Mouse (Mus musculus) hindbrain, embryonic 12.5 days (tissue): ENCODE data around the gene Vmn1r55. TPM values are rescaled to one million over a fixed set of nuclear protein-coding genes. Genes with fewer than 3 reads are reported as not detected.

Source experiments
- ATAC-seq: fragments of 200-750 bp; cut with Nextera tagmentation; 2 replicates; pipeline ENCODE4 v1.8.0; 2017; ENCODE audit warnings: moderate TSS enrichment; ENCODE audit not compliant: low FRiP score
- H3K27ac ChIP-seq: fragments of 300-500 bp; sonication (generic); 2 replicates; pipeline ENCODE4 v1.5.1; 2016; ENCODE audit warnings: mild to moderate bottlenecking
- H3K27me3 ChIP-seq: fragments of 300-500 bp; sonication (generic); 2 replicates; pipeline ENCODE4 v1.6.1; 2016; ENCODE audit warnings: mild to moderate bottlenecking
- H3K36me3 ChIP-seq: fragments of 300-500 bp; sonication (generic); 2 replicates; pipeline ENCODE4 v1.6.1; 2016; ENCODE audit warnings: mild to moderate bottlenecking
- H3K4me1 ChIP-seq: fragments of 300-500 bp; sonication (generic); 2 replicates; pipeline ENCODE4 v1.6.1; 2016
- H3K4me2 ChIP-seq: fragments of 300-500 bp; sonication (generic); replicated peaks from 2 replicates; pipeline ENCODE4 v1.6.1; 2016; ENCODE audit warnings: mild to moderate bottlenecking
- H3K4me3 ChIP-seq: fragments of 300-500 bp; sonication (generic); 2 replicates; pipeline ENCODE4 v1.5.1; 2016; ENCODE audit warnings: mild to moderate bottlenecking
- H3K9ac ChIP-seq: fragments of 300-500 bp; sonication (generic); 2 replicates; pipeline ENCODE4 v1.6.1; 2016; ENCODE audit warnings: mild to moderate bottlenecking, moderate library complexity
- H3K9me3 ChIP-seq: fragments of 300-500 bp; sonication (generic); replicated peaks from 2 replicates; pipeline ENCODE4 v1.6.1; 2016; ENCODE audit warnings: mild to moderate bottlenecking
- WGBS: fragments of 180-500 bp; shearing (Covaris S2); methylation state at CpG from one replicate; pipeline ENCODE4 v1.1.7; 2016; 5-methylcytosine and 5-hydroxymethylcytosine counted together
- polyA plus RNA-seq: library from polyadenylated mRNA; unstranded; fragments of >200 nt; fragmentation: Nextera tagmentation; extraction: Ambion mirVana; gene quantifications from 2 replicates; pipeline ENCODE4 v1.2.1, GENCODE M21; 2016

The Vmn1r55 gene
- polyA plus RNA-seq, 1 experiment from 2014 or later, result not detected

DNA sequence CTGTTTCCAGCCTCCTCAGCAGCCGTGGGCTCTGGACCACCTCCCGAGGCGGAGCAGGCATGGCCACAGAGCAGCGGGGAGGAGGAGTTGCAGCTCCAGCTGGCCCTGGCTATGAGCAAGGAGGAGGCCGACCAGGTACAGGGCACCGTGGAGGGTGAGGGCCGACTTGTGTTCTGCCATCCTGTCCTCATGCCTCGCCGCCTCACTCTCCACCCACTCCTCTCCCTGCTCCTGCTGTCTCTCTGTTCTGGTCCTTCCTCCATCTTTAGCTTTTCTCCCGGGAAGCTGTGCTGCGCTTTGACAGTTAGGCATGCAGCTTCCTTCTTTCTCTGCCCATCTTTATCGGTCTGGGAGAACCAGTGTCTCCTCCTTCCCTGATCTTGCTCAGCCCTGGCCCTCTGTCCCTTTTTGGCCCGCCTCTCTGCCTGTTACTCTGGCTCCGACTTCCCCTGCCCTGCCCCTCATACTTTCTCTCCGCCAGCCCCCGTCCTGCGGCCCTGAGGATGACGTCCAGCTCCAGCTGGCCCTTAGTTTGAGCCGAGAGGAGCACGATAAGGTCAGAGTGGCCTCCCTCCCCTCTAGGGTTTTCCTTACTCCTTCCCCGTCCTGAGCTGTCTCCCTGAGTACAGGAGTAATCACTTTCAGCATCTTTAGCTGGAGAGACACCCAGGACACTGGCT lies 56.5 kb downstream of the Vmn1r55 start:
- no peaks in the 10 kb centered on the region for H3K4me1 ChIP-seq
- no peak overlapping the region for H3K4me2 ChIP-seq
- WGBS, result 88% methylated on average over 21 of the region's 21 CpGs
- no peak overlapping the region for H3K9ac ChIP-seq
- peaks cover 71% of the 10 kb centered on the region for H3K36me3 ChIP-seq
- ATAC-seq, result no peak
- no peak overlapping the region for H3K4me3 ChIP-seq
- no peaks in the 10 kb centered on the region for H3K27me3 ChIP-seq
- H3K9me3 ChIP-seq, result no peaks in the 10 kb centered on the region
- H3K27ac ChIP-seq, result no peak overlapping the region

DNA sequence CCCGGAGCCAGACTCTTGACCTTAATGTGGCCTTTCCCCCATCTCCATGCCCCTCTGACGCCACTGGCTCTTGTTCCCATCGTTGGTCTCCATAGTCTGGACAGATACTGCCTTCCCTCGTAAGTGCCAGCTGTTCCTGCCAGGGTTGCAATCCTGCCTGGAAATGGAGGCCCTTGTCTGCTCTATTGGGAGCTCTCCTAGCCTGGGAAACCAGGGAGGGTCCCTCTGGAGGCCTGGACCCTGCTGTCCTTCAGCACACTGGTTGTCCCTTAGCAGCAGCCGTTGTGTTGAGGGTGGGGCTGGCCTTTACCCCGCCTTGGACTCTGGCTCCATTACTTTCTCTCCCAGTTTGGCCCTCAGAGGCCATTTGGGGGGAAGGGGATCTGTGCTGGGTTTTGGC lies 57.1 kb downstream of the Vmn1r55 start:
- H3K4me2 ChIP-seq, result no peak overlapping the region
- no peaks in the 10 kb centered on the region for H3K9me3 ChIP-seq
- 90% methylated on average over 6 of the region's 6 CpGs for WGBS
- H3K4me1 ChIP-seq, result no peaks in the 10 kb centered on the region
- H3K36me3 ChIP-seq, result peaks cover 66% of the 10 kb centered on the region
- no peak overlapping the region for H3K9ac ChIP-seq
- H3K27ac ChIP-seq, result no peak overlapping the region
- no peak overlapping the region for H3K4me3 ChIP-seq
- H3K27me3 ChIP-seq, result no peaks in the 10 kb centered on the region
- ATAC-seq, result no peak

DNA sequence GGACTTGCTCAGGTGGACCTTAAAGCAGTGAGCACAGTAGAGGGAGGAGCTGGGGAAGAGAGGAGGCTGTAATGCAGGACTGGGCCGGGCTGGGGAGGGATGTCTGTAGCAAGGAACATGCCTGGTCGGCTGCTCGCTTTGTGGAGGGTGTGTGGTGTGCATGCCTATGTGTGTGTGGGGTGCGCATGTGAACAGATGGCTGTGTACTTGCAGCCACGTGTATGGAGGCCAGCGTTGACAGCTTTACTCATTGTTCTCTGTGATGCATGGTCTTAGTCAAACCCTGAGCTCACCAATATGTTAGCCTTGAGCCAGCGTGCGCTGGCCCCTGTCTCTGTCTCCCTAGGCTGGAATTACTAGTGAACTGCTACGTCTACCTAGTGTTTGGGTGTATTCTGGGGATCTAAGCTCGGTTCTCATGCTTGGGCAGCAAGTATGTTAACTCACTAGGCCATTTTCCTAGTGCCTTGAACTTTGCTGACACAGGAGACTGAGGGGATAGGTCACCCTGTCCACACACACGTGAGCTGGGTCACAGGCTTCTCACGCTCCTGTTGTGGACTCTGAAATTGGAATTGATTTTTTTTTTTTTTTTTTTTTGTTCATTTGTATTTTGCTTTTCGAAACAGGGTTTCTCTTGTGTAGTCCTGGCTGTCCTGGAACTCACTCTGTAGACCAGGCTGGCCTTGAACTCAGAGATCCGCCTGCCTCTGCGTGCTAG lies 58.3 kb downstream of the Vmn1r55 start:
- H3K4me3 ChIP-seq, result no peak overlapping the region
- H3K4me2 ChIP-seq, result no peak overlapping the region
- H3K27ac ChIP-seq, result no peak overlapping the region
- peaks cover 62% of the 10 kb centered on the region for H3K36me3 ChIP-seq
- no peaks in the 10 kb centered on the region for H3K4me1 ChIP-seq
- WGBS, result 95% methylated on average over 15 of the region's 15 CpGs
- no peak for ATAC-seq
- 0 out of 2 replicates have a peak overlapping the region, but pooled peaks have one; percentile 14 for H3K9ac ChIP-seq
- no peaks in the 10 kb centered on the region for H3K27me3 ChIP-seq
- no peaks in the 10 kb centered on the region for H3K9me3 ChIP-seq

GRCm38 (mm10) chr7:5089853-5090252 lies 59.6 kb downstream of the Vmn1r55 start:
- Histone ChIP-seq H3K4me2 (no peak overlapping the region), H3K27ac (no peak overlapping the region), H3K9ac (no peak overlapping the region), H3K4me3 (no peak overlapping the region), H3K4me1 (no peaks in the 10 kb centered on the region), H3K9me3 (no peaks in the 10 kb centered on the region), H3K27me3 (no peaks in the 10 kb centered on the region), H3K36me3 (peaks cover 52% of the 10 kb centered on the region)
- 97% methylated on average over 15 of the region's 15 CpGs for WGBS
- ATAC-seq, result no peak

GRCm38 (mm10) chr7:5087886-5088285 lies 61.6 kb downstream of the Vmn1r55 start:
- Histone ChIP-seq H3K4me3 (no peak overlapping the region), H3K27ac (no peak overlapping the region), H3K27me3 (no peaks in the 10 kb centered on the region), H3K4me2 (no peak overlapping the region), H3K9ac (no peak overlapping the region), H3K36me3 (peaks cover 46% of the 10 kb centered on the region), H3K9me3 (no peaks in the 10 kb centered on the region), H3K4me1 (no peaks in the 10 kb centered on the region)
- no peak for ATAC-seq
- 89% methylated on average over 4 of the region's 4 CpGs for WGBS

- Histone ChIP-seq H3K27ac (no peak overlapping the region), H3K4me2 (no peak overlapping the region), H3K36me3 (peaks cover 40% of the 10 kb centered on the region), H3K27me3 (no peaks in the 10 kb centered on the region), H3K9me3 (no peaks in the 10 kb centered on the region), H3K4me1 (peaks cover 6% of the 10 kb centered on the region; the same call in 1 of the 2 replicates), H3K9ac (no peak overlapping the region), H3K4me3 (no peak overlapping the region)
- ATAC-seq, result no peak
- 80% methylated on average over 5 of the region's 5 CpGs for WGBS
These were observed 62.5 kb downstream of the Vmn1r55 start for GRCm38 (mm10) chr7:5086921-5087440.

- Histone ChIP-seq H3K4me3 (no peak overlapping the region), H3K4me2 (no peak overlapping the region), H3K27me3 (no peaks in the 10 kb centered on the region), H3K9me3 (no peaks in the 10 kb centered on the region), H3K36me3 (peaks cover 34% of the 10 kb centered on the region), H3K4me1 (peaks cover 19% of the 10 kb centered on the region), H3K9ac (no peak overlapping the region), H3K27ac (no peak overlapping the region)
- 90% methylated on average over 1 of the region's 1 CpGs for WGBS
- no peak for ATAC-seq
These were observed 64.0 kb downstream of the Vmn1r55 start for GRCm38 (mm10) chr7:5085512-5085911.

- Histone ChIP-seq H3K4me3 (no peak overlapping the region), H3K27ac (no peak overlapping the region), H3K36me3 (peaks cover 33% of the 10 kb centered on the region), H3K4me2 (no peak overlapping the region), H3K9ac (no peak overlapping the region), H3K4me1 (peaks cover 19% of the 10 kb centered on the region), H3K9me3 (no peaks in the 10 kb centered on the region), H3K27me3 (no peaks in the 10 kb centered on the region)
- no peak for ATAC-seq
- 92% methylated on average over 18 of the region's 18 CpGs for WGBS
These were observed 66.0 kb downstream of the Vmn1r55 start for GRCm38 (mm10) chr7:5083325-5084105.

DNA sequence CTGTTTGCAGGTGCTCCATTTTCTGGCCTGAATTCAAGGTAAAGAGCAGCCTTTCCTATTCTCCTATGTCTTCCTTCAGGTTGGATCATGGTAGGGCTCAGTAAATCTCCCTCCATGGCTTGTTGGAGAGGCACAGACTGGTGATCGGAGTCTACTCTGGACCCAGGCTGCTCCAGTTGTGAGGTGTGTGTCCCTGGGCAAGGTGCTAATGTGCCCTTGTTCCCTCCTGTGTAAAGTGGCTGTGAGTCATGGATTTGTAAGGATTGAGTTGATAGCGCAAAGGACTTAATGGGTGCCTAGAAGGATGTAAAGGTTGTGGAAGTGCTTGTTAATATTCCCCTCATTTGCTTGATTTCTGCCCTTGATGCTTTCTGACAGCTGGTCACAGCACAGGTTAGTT lies 67.5 kb downstream of the Vmn1r55 start:
- Histone ChIP-seq H3K27me3 (no peaks in the 10 kb centered on the region), H3K9me3 (no peaks in the 10 kb centered on the region), H3K4me2 (peak overlapping the region; percentile 92; the same call in 1 of the 2 replicates), H3K27ac (no peak overlapping the region), H3K36me3 (peaks cover 41% of the 10 kb centered on the region), H3K4me1 (peaks cover 19% of the 10 kb centered on the region), H3K9ac (no peak overlapping the region; the same call in 1 of the 2 replicates), H3K4me3 (0 out of 2 replicates have a peak overlapping the region, but pooled peaks have one; percentile 97)
- WGBS, result 97% methylated on average over 2 of the region's 2 CpGs
- no peak for ATAC-seq

DNA sequence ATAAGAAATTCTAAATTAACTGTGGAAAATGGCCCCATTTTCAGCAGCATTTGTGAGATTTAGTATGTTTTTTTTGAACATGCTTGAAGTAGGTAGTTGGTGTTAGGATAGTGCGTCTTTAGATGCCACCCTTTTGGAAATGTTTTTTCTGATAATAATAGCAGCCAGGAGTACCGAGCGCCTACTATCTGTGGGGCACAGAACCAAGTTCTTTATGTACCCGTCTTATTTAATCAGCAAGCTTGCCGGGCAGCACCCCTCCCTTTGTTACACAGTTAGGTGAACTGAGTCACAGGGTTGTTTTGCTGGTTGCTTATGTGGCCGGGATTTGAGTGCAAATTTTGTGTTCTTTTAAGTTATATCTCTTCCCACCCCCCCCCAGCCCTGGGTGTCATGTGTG lies 68.2 kb downstream of the Vmn1r55 start:
- Histone ChIP-seq H3K4me2 (peak overlapping the region; percentile 92), H3K36me3 (peaks cover 44% of the 10 kb centered on the region), H3K27ac (no peak overlapping the region; the same call in 1 of the 2 replicates), H3K9me3 (no peaks in the 10 kb centered on the region), H3K4me1 (peaks cover 19% of the 10 kb centered on the region), H3K4me3 (peak overlapping the region; percentile 97), H3K9ac (peak overlapping the region; percentile 97), H3K27me3 (no peaks in the 10 kb centered on the region)
- no peak for ATAC-seq
- WGBS, result 77% methylated on average over 6 of the region's 6 CpGs

DNA sequence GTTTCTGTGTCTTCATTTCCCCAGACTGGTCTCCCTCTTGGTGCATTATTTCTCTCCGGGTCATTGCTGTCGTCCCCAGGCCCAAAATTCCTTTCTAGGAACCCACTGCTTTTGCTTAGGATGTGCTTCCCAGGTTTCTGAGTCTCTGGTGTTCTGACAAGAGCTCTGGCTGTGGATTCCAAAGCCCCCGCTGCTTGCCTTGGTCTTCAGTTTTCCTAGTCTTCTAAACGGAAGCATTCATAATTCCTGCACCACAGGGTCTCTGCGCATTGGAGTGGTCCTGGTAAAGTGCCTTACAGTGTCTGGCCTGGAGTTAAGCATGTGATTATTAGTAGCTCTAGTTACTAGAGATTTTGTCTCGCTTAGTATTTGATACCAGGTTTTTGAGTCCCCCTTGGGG lies 68.7 kb downstream of the Vmn1r55 start:
- H3K9me3 ChIP-seq, result no peaks in the 10 kb centered on the region
- peak overlapping the region; percentile 97 for H3K4me3 ChIP-seq
- no peak for ATAC-seq
- peak overlapping the region; percentile 90 for H3K27ac ChIP-seq
- peaks cover 19% of the 10 kb centered on the region for H3K4me1 ChIP-seq
- WGBS, result 20% methylated on average over 6 of the region's 6 CpGs
- peaks cover 45% of the 10 kb centered on the region for H3K36me3 ChIP-seq
- no peaks in the 10 kb centered on the region for H3K27me3 ChIP-seq
- peak overlapping the region; percentile 97 for H3K9ac ChIP-seq
- peak overlapping the region; percentile 92 for H3K4me2 ChIP-seq
